Comparison of ENCODE assay signal across 9 mouse cellular contexts in genomic region chrX:167103501-167104246, GRCm38 (mm10).
DNase-seq lines count a peak whose midpoint lies in the region; ATAC-seq lines count a peak whose summit lies in the region.
"Had no signal": no experiment of that assay in that cellular context is flagged by ENCODE, and none has a peak within 500 bp of the region (broad histone marks: within the 10 kb centered on the region; RNA-seq: fewer than 3 reads in every experiment).

No protein-coding gene starts in this region.

- ATAC-seq in heart, embryonic 12.5 days (ENCODE audit: insufficient number of reproducible peaks, low FRiP score) = no peak
- ATAC-seq in forebrain, embryonic 11.5 days (replicated peaks; ENCODE audit: low FRiP score) = 0 out of 2 replicates have a peak, but pooled peaks have one; percentile 21
- no peak for ATAC-seq in liver, embryonic 16.5 days (ENCODE audit: low read depth)
- ATAC-seq in frontal cortex, adult (ENCODE audit: low TSS enrichment) = no peak
- ATAC-seq in erythroblast, adult 5-6 weeks (replicated peaks; ENCODE audit: low FRiP score, poor library complexity, severe bottlenecking) = no peak

- WGBS in heart, embryonic 12.5 days = 47% methylated on average over 12 of the region's 12 CpGs
- WGBS in forebrain, embryonic 11.5 days = 43% methylated on average over 12 of the region's 12 CpGs
- WGBS in liver, embryonic 16.5 days (ENCODE audit: insufficient replicate concordance) = 36% methylated on average over 12 of the region's 12 CpGs

- DNase-seq in heart, adult 8-10 months (ENCODE audit: low spot score) = no peak
- DNase-seq in A20 (ENCODE audit: low read depth, low spot score) = peak; percentile 23
- no peak for DNase-seq in forebrain, embryonic 11.5 days (ENCODE audit: low spot score)
- DNase-seq in ovary, adult 18-20 months (ENCODE audit: low spot score) = no peak

- H3K9ac ChIP-seq in heart, embryonic 12.5 days = no peak overlapping the region
- no peak overlapping the region for H3K9ac ChIP-seq in forebrain, embryonic 11.5 days (ENCODE audit: low read length)
- H3K9ac ChIP-seq in liver, embryonic 16.5 days (ENCODE audit: low read depth, low read length) = no peak overlapping the region

- H3K4me1 ChIP-seq in heart, embryonic 12.5 days (replicated peaks) = peaks cover 13% of the 10 kb centered on the region; the same call in 1 of the 2 replicates
- no peaks in the 10 kb centered on the region; the same call in 1 of the 2 replicates for H3K4me1 ChIP-seq in forebrain, embryonic 11.5 days (replicated peaks; ENCODE audit: control insufficient read depth, insufficient read depth, low read length)
- no peaks in the 10 kb centered on the region for H3K4me1 ChIP-seq in liver, embryonic 16.5 days (ENCODE audit: control insufficient read depth, low read depth, low read length)

- H3K4me3 ChIP-seq in heart, embryonic 12.5 days = no peak overlapping the region
- H3K4me3 ChIP-seq in forebrain, embryonic 11.5 days (ENCODE audit: low read depth, low read length) = no peak overlapping the region
- no peak overlapping the region for H3K4me3 ChIP-seq in liver, embryonic 16.5 days (ENCODE audit: low read depth, low read length)
- H3K4me3 ChIP-seq: myocyte had no signal

- no peaks in the 10 kb centered on the region for H3K36me3 ChIP-seq in heart, embryonic 12.5 days
- H3K36me3 ChIP-seq in forebrain, embryonic 11.5 days (ENCODE audit: control insufficient read depth, insufficient read depth, low read length) = no peaks in the 10 kb centered on the region
- no peaks in the 10 kb centered on the region for H3K36me3 ChIP-seq in liver, embryonic 16.5 days (ENCODE audit: control insufficient read depth, insufficient read depth)

- no peaks in the 10 kb centered on the region for H3K9me3 ChIP-seq in heart, embryonic 12.5 days (replicated peaks)
- H3K9me3 ChIP-seq in forebrain, embryonic 11.5 days (ENCODE audit: control insufficient read depth, low read length) = no peaks in the 10 kb centered on the region
- no peaks in the 10 kb centered on the region for H3K9me3 ChIP-seq in liver, embryonic 16.5 days (replicated peaks; ENCODE audit: control insufficient read depth, low read length)

- H3K27me3 ChIP-seq in heart, embryonic 12.5 days (replicated peaks) = no peaks in the 10 kb centered on the region
- H3K27me3 ChIP-seq in forebrain, embryonic 11.5 days (ENCODE audit: control insufficient read depth, insufficient read depth, low read length) = peaks cover 18% of the 10 kb centered on the region
- H3K27me3 ChIP-seq in liver, embryonic 16.5 days (ENCODE audit: control insufficient read depth, insufficient read depth, low read depth, low read length) = peaks cover 5% of the 10 kb centered on the region; the same call in 1 of the 2 replicates

- peak overlapping the region; percentile 38; the same call in 1 of the 2 replicates for H3K27ac ChIP-seq in heart, embryonic 12.5 days (ENCODE audit: poor library complexity, severe bottlenecking)
- H3K27ac ChIP-seq in forebrain, embryonic 11.5 days (ENCODE audit: low read depth, low read length) = no peak overlapping the region
- H3K27ac ChIP-seq in liver, embryonic 16.5 days (ENCODE audit: low read length) = peak overlapping the region; percentile 48

- no peak overlapping the region for H3K4me2 ChIP-seq in heart, embryonic 12.5 days
- H3K4me2 ChIP-seq in forebrain, embryonic 11.5 days (ENCODE audit: low read depth, low read length, severe bottlenecking) = no peak overlapping the region
- H3K4me2 ChIP-seq in liver, embryonic 16.5 days (ENCODE audit: low read depth, low read length) = no peak overlapping the region
